Mouse (Mus musculus) intestine, embryonic 16.5 days (tissue): Measurements from ENCODE around the gene Siva1. TPM values are rescaled to one million over a fixed set of nuclear protein-coding genes. Genes with fewer than 3 reads are reported as not detected.

Source experiments
- ATAC-seq: fragments of 200-750 bp; cut with Nextera tagmentation; 2 replicates; pipeline ENCODE4 v1.8.0; 2017; ENCODE audit warnings: moderate TSS enrichment, moderate library complexity
- H3K27ac ChIP-seq: fragments of 300-500 bp; sonication (generic); 2 replicates; pipeline ENCODE4 v1.5.1; 2014; ENCODE audit warnings: mild to moderate bottlenecking, low read length
- H3K27me3 ChIP-seq: fragments of 300-500 bp; sonication (generic); replicated peaks from 2 replicates; pipeline ENCODE4 v1.6.1; 2014; ENCODE audit warnings: low read length, control low read depth, mixed read lengths; ENCODE audit not compliant: control insufficient read depth, insufficient read depth
- H3K36me3 ChIP-seq: fragments of 300-500 bp; sonication (generic); 2 replicates; pipeline ENCODE4 v1.6.1; 2014; ENCODE audit warnings: low read length, control low read depth; ENCODE audit not compliant: control insufficient read depth, insufficient read depth
- H3K4me1 ChIP-seq: fragments of 300-500 bp; sonication (generic); 2 replicates; pipeline ENCODE4 v1.6.1; 2014; ENCODE audit warnings: low read length, control low read depth, mixed read lengths; ENCODE audit not compliant: control insufficient read depth, insufficient read depth
- H3K4me2 ChIP-seq: fragments of 300-500 bp; sonication (generic); 2 replicates; pipeline ENCODE4 v1.6.1; 2014; ENCODE audit warnings: low read depth, low read length, control low read depth
- H3K4me3 ChIP-seq: fragments of 300-500 bp; sonication (generic); 2 replicates; pipeline ENCODE4 v1.5.1; 2014; ENCODE audit warnings: mild to moderate bottlenecking, low read length
- H3K9ac ChIP-seq: fragments of 300-500 bp; sonication (generic); 2 replicates; pipeline ENCODE4 v1.6.1; 2014; ENCODE audit warnings: low read depth, low read length
- H3K9me3 ChIP-seq: fragments of 300-500 bp; sonication (generic); 2 replicates; pipeline ENCODE4 v1.6.1; 2016; ENCODE audit warnings: low read length, control low read depth; ENCODE audit not compliant: control insufficient read depth
- WGBS: fragments of 180-500 bp; shearing (Covaris S2); extraction: QIAGEN DNeasy Blood & Tissue Kit; methylation state at CpG from one replicate; pipeline ENCODE4 v1.1.7; 2014; 5-methylcytosine and 5-hydroxymethylcytosine counted together
- polyA plus RNA-seq: library from polyadenylated mRNA; unstranded; fragments of >200 nt; fragmentation: Nextera tagmentation; extraction: Ambion mirVana; gene quantifications from 2 replicates; pipeline ENCODE4 v1.2.1, GENCODE M21; 2015

Gene Siva1
- polyA plus RNA-seq, 1 experiment from 2014 or later = 186 TPM

DNA sequence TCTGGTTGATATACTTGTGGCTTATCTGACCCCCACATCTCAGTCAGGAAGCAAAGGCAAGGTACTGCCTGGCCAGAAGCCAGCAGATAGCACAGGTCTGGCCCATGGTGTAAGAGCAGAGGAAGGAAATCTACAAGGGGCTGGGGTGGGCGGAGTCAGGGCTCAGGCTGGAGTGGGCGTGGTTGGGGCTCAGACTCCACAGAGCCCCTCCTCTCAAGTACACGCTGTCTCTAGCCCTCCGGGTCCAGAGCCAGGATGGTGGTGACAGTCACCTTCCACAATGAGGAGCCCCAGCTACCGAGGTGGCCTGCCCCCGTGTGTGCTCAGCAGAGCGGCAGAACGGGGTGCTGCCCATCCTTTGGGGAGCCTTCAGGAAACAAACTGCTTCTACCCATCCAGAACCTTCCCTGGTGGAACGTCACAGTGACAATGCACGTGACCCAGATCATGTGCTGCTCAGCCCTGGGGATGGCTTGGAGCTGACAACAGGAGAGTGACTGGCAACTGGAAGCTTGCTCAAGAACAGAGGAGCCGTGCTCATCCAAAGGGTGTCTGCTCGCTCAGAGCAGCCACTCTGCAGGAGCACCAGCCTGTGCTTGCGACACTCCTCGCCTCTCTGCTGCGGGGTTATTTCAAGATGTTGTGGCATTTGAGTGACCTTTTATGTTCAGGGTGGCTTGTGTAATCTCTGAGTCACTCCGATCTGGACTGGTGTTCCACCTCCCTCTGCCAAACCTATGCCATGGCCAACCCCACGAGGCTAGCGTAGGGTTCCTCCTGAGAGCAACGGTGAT, 15.4 kb upstream of the Siva1 start:
- no peak overlapping the region for H3K27ac ChIP-seq
- no peaks in the 10 kb centered on the region for H3K36me3 ChIP-seq
- peak overlapping the region; percentile 53 for H3K4me2 ChIP-seq
- H3K9me3 ChIP-seq = no peaks in the 10 kb centered on the region
- H3K4me1 ChIP-seq = peaks cover 26% of the 10 kb centered on the region
- no peaks in the 10 kb centered on the region for H3K27me3 ChIP-seq
- H3K9ac ChIP-seq = peak overlapping the region; percentile 58
- 30% methylated on average over 19 of the region's 19 CpGs for WGBS
- H3K4me3 ChIP-seq = peak overlapping the region; percentile 29; the same call in 1 of the 2 replicates
- peak; percentile 75 for ATAC-seq

GRCm38 (mm10) chr12:112630029-112630428, 14.4 kb upstream of the Siva1 start:
- Histone ChIP-seq H3K4me2 (no peak overlapping the region), H3K27ac (no peak overlapping the region), H3K36me3 (no peaks in the 10 kb centered on the region), H3K4me1 (peaks cover 26% of the 10 kb centered on the region), H3K9ac (no peak overlapping the region), H3K27me3 (no peaks in the 10 kb centered on the region), H3K9me3 (no peaks in the 10 kb centered on the region), H3K4me3 (no peak overlapping the region)
- WGBS = 94% methylated on average over 12 of the region's 12 CpGs
- ATAC-seq = no peak

DNA sequence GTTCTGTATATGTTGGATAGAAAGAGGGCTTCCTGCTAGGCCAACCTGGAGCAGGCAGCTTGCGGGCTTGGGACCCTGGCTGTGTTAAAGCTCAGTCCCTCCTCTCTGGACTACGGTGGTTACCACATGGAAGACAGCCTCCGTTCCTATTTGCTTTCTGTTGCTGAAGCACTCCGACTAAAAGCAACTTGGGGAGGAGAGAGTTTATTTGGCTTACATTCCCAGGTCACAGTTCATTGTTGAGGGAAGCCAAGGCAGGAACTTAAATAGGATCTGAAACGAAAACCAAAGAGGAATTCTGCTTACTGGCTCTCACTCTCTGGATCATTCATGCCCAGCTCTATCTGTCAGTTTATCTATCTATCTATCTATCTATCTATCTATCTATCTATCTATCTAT, 13.7 kb upstream of the Siva1 start:
- no peak for ATAC-seq
- Histone ChIP-seq H3K27ac (no peak overlapping the region), H3K27me3 (no peaks in the 10 kb centered on the region), H3K4me1 (peaks cover 26% of the 10 kb centered on the region), H3K9ac (no peak overlapping the region), H3K4me3 (no peak overlapping the region), H3K36me3 (no peaks in the 10 kb centered on the region), H3K9me3 (no peaks in the 10 kb centered on the region), H3K4me2 (no peak overlapping the region)
- WGBS = 66% methylated on average over 5 of the region's 5 CpGs

GRCm38 (mm10) chr12:112631472-112631871, 13.0 kb upstream of the Siva1 start:
- Histone ChIP-seq H3K4me2 (no peak overlapping the region), H3K9me3 (no peaks in the 10 kb centered on the region), H3K4me3 (no peak overlapping the region), H3K27me3 (no peaks in the 10 kb centered on the region), H3K36me3 (no peaks in the 10 kb centered on the region), H3K27ac (peak overlapping the region; percentile 40), H3K9ac (no peak overlapping the region), H3K4me1 (peaks cover 23% of the 10 kb centered on the region)
- ATAC-seq = no peak
- WGBS = 27% methylated on average over 1 of the region's 1 CpGs

DNA sequence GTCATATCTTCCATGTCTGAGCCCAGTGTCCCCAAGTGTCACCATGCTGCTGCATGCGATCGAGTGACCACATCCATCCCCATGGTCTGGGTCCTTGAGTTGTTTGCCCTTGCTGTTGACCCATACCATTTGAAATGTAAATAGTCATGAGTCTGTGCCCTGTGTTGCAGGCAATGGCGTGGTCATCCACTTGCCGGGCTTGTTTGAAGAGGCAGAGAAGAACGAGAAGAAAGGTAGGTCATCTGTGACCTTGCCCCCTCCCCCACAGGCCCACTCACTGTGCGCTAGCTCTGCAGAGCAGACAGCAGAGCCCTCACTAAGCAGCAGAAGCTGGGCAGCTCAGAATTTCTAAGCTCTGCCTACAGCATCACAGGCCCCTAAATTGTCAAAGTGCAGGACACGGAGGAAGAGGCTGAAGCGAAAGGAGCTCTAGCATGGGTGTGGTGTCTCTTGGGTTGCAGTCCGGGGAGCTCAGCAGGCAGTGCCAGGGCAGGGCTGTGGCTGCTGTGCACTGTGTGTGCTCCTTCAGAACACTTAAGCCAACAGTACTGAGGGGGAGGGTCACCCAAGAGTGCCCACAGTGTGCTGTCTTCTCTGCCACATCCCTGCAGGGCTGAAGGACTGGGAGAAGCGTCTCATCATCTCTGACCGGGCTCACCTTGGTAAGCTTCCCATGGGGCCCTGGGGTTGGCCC, 12.2 kb upstream of the Siva1 start:
- no peak overlapping the region for H3K4me2 ChIP-seq
- no peaks in the 10 kb centered on the region for H3K36me3 ChIP-seq
- WGBS = 64% methylated on average over 11 of the region's 11 CpGs
- no peak overlapping the region for H3K9ac ChIP-seq
- no peak for ATAC-seq
- H3K4me1 ChIP-seq = peaks cover 17% of the 10 kb centered on the region
- no peaks in the 10 kb centered on the region for H3K27me3 ChIP-seq
- H3K4me3 ChIP-seq = no peak overlapping the region
- 0 out of 2 replicates have a peak overlapping the region, but pooled peaks have one; percentile 30 for H3K27ac ChIP-seq
- H3K9me3 ChIP-seq = no peaks in the 10 kb centered on the region

DNA sequence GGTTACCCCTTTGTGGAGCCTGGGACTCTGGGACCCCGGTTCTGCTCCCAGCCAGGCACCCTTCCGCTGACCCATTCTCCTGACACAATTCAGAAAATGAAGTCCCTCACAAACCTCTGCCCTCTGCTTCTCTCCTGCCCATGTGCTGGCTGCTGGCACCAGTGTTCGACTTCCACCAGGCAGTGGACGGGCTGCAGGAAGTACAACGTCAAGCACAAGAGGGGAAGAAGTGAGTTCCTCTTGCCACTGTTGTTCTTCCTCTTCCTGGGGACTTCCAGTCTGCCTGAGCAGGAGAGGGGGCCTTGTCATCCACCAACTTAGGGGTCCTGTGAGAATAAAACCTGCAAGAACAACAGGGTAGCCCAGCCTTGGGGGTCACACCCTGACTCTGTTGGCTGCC, 11.6 kb upstream of the Siva1 start:
- H3K27me3 ChIP-seq = no peaks in the 10 kb centered on the region
- WGBS = 75% methylated on average over 5 of the region's 5 CpGs
- H3K27ac ChIP-seq = no peak overlapping the region
- H3K36me3 ChIP-seq = no peaks in the 10 kb centered on the region
- H3K4me1 ChIP-seq = peaks cover 17% of the 10 kb centered on the region
- H3K9me3 ChIP-seq = no peaks in the 10 kb centered on the region
- H3K4me3 ChIP-seq = no peak overlapping the region
- no peak overlapping the region for H3K4me2 ChIP-seq
- no peak for ATAC-seq
- H3K9ac ChIP-seq = no peak overlapping the region

DNA sequence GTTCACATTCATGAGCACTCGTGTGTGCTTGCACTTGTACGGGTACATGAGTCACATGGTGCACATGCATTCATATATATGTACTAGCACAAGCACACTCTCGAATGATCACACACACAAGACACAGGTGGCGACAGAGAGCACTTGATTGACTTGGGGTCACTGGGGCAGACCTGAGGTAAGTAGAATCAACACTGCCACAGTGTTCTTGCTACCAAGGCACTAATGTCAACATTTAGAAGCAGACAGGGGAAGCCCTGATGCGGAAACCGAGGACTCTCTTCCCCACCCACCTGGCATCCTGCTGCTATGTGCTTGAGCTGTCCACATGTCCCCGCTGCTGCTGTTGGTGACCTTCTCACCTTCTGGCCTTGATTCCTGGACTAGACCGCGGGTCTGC, 10.8 kb upstream of the Siva1 start:
- Histone ChIP-seq H3K27ac (no peak overlapping the region), H3K27me3 (no peaks in the 10 kb centered on the region), H3K4me2 (no peak overlapping the region), H3K9ac (no peak overlapping the region), H3K4me1 (peaks cover 13% of the 10 kb centered on the region), H3K9me3 (no peaks in the 10 kb centered on the region), H3K36me3 (no peaks in the 10 kb centered on the region), H3K4me3 (no peak overlapping the region)
- ATAC-seq = no peak
- WGBS = 59% methylated on average over 9 of the region's 9 CpGs

DNA sequence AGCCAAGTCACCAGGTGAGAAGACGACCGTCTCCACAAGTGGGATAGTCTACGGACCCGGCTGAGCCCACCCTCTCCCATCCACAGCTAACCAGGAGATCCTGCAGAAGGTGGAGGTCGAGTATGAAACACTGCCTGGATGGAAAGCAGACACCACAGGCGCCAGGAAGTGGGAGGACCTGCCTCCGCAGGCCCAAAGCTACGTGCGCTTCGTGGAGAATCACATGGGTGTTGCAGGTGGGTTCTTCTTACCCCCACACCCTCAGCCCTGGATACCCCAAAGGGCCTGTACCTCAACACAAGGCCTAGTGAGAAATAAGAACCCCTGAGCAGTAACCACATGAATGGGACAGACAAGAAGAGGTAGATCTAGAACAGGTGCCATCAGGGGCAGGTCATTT, 5.0 kb upstream of the Siva1 start:
- Histone ChIP-seq H3K4me2 (no peak overlapping the region), H3K4me1 (0 out of 2 replicates have a peak, but pooled peaks cover 4% of the 10 kb centered on the region), H3K27me3 (no peaks in the 10 kb centered on the region), H3K27ac (no peak overlapping the region), H3K9ac (no peak overlapping the region), H3K36me3 (no peaks in the 10 kb centered on the region), H3K9me3 (no peaks in the 10 kb centered on the region), H3K4me3 (no peak overlapping the region)
- no peak for ATAC-seq
- 74% methylated on average over 10 of the region's 10 CpGs for WGBS

DNA sequence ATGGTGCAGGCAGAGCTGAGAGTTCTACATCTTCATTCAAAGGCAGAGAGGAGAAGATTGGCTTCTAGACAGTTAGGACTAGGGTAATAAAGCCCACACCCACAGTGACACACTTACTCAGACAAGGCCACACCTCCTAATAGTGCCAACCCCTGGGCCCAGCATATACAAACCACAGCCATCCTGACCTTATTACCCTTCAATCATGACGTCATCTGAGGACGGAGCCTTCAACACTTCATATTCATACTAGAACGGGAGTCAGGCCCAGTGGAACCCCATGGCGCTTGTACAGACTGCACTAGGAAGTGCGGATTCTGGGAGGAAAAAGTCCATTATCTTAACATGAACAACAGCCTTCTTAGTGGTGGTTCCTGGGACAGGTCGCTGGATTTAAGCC, 1.4 kb upstream of the Siva1 start:
- 88% methylated on average over 6 of the region's 6 CpGs for WGBS
- Histone ChIP-seq H3K4me1 (peaks cover 14% of the 10 kb centered on the region), H3K9ac (no peak overlapping the region), H3K27ac (no peak overlapping the region), H3K27me3 (no peaks in the 10 kb centered on the region), H3K4me3 (no peak overlapping the region), H3K36me3 (peaks cover under 1% of the 10 kb centered on the region; the same call in 1 of the 2 replicates), H3K9me3 (no peaks in the 10 kb centered on the region), H3K4me2 (no peak overlapping the region)
- no peak for ATAC-seq
